In genomic region chr1:182951298-182951697, GRCm38 (mm10) we compare ENCODE assay signal across 10 mouse cellular contexts. TPM values are rescaled to one million over a fixed set of nuclear protein-coding genes. Genes with fewer than 3 reads are reported as not detected.
DNase-seq lines count a peak whose midpoint lies in the region; ATAC-seq and TF ChIP-seq lines count a peak whose summit lies in the region.
"Had no signal": no experiment of that assay in that cellular context is flagged by ENCODE, and none has a peak within 500 bp of the region (broad histone marks: within the 10 kb centered on the region; RNA-seq: fewer than 3 reads in every experiment).

No protein-coding gene starts in this region.

- peak; percentile 25; the same call in 1 of the 2 replicates for ATAC-seq in hindbrain, postnatal 0 days
- no peak for ATAC-seq in hindbrain, embryonic 16.5 days
- no peak for ATAC-seq in neural tube, embryonic 15.5 days (ENCODE audit: low FRiP score)

- peaks cover 8% of the 10 kb centered on the region; the same call in 1 of the 2 replicates for H3K4me1 ChIP-seq in hindbrain, postnatal 0 days (ENCODE audit: insufficient read depth, low read length)
- H3K4me1 ChIP-seq in hindbrain, embryonic 16.5 days (ENCODE audit: control insufficient read depth, insufficient read depth, low read depth, low read length) = peaks cover 8% of the 10 kb centered on the region; the same call in 1 of the 2 replicates
- H3K4me1 ChIP-seq in megakaryocyte, embryonic 14.5 days = peaks cover 18% of the 10 kb centered on the region
- H3K4me1 ChIP-seq in neural tube, embryonic 15.5 days = peaks cover 17% of the 10 kb centered on the region

- no peaks in the 10 kb centered on the region for H3K36me3 ChIP-seq in hindbrain, postnatal 0 days (ENCODE audit: insufficient read depth, low read length)
- H3K36me3 ChIP-seq in hindbrain, embryonic 16.5 days (ENCODE audit: control insufficient read depth, insufficient read depth, low read length) = no peaks in the 10 kb centered on the region
- no peaks in the 10 kb centered on the region for H3K36me3 ChIP-seq in megakaryocyte, embryonic 14.5 days (replicated peaks; ENCODE audit: low read length)
- no peaks in the 10 kb centered on the region for H3K36me3 ChIP-seq in neural tube, embryonic 15.5 days
- H3K36me3 ChIP-seq: limb, embryonic 13.5 days had no signal

- WGBS in hindbrain, postnatal 0 days = 55% methylated on average over 9 of the region's 9 CpGs
- WGBS in hindbrain, embryonic 16.5 days = 63% methylated on average over 9 of the region's 9 CpGs
- WGBS in neural tube, embryonic 15.5 days = 72% methylated on average over 9 of the region's 9 CpGs

- no peaks in the 10 kb centered on the region for H3K9me3 ChIP-seq in hindbrain, postnatal 0 days (ENCODE audit: low read length)
- no peaks in the 10 kb centered on the region for H3K9me3 ChIP-seq in hindbrain, embryonic 16.5 days (ENCODE audit: control insufficient read depth, low read length)
- H3K9me3 ChIP-seq in megakaryocyte, embryonic 14.5 days = 0 out of 2 replicates have a peak, but pooled peaks cover 5% of the 10 kb centered on the region
- no peaks in the 10 kb centered on the region for H3K9me3 ChIP-seq in neural tube, embryonic 15.5 days (replicated peaks)
- H3K9me3 ChIP-seq: limb, embryonic 13.5 days had no signal

- no peak for TF ChIP-seq CTCF in hindbrain, postnatal 0 days (IDR thresholded peaks at IDR 0.05; ENCODE audit: low read depth)

- no peaks in the 10 kb centered on the region for H3K27me3 ChIP-seq in hindbrain, postnatal 0 days (ENCODE audit: insufficient read depth, low read length)
- H3K27me3 ChIP-seq in hindbrain, embryonic 16.5 days (replicated peaks; ENCODE audit: control insufficient read depth, insufficient read depth, low read length) = 0 out of 2 replicates have a peak, but pooled peaks cover 3% of the 10 kb centered on the region
- H3K27me3 ChIP-seq in megakaryocyte, embryonic 14.5 days (replicated peaks) = peaks cover 49% of the 10 kb centered on the region
- H3K27me3 ChIP-seq in neural tube, embryonic 15.5 days (replicated peaks) = no peaks in the 10 kb centered on the region

- DNase-seq in hindbrain, postnatal 0 days (ENCODE audit: low spot score) = no peak
- DNase-seq in brain, adult 2 months (ENCODE audit: low read depth, low spot score) = peak; percentile 93
- DNase-seq in heart, postnatal 4 days = peak; percentile 58
- no peak for DNase-seq in spleen, postnatal 36 days (ENCODE audit: low spot score in 2 of 2)
- DNase-seq in c-Kit-positive CD71-positive TER-119-positive erythroid progenitor cells, embryonic 14.5 days (ENCODE audit: low spot score) = no peak

- no peak overlapping the region for H3K27ac ChIP-seq in hindbrain, postnatal 0 days
- no peak overlapping the region for H3K27ac ChIP-seq in hindbrain, embryonic 16.5 days (ENCODE audit: low read depth, low read length)
- H3K27ac ChIP-seq in neural tube, embryonic 15.5 days (replicated peaks) = no peak overlapping the region
- H3K27ac ChIP-seq: limb, embryonic 13.5 days had no signal

- H3K9ac ChIP-seq in hindbrain, postnatal 0 days (replicated peaks; ENCODE audit: low read length) = no peak overlapping the region
- no peak overlapping the region for H3K9ac ChIP-seq in hindbrain, embryonic 16.5 days (ENCODE audit: low read depth, low read length)
- H3K9ac ChIP-seq in neural tube, embryonic 15.5 days (replicated peaks) = no peak overlapping the region
- H3K9ac ChIP-seq: limb, embryonic 13.5 days had no signal

- H3K4me3 ChIP-seq in hindbrain, postnatal 0 days (ENCODE audit: low read length) = no peak overlapping the region
- no peak overlapping the region for H3K4me3 ChIP-seq in hindbrain, embryonic 16.5 days (ENCODE audit: low read length)
- H3K4me3 ChIP-seq in megakaryocyte, embryonic 14.5 days (replicated peaks) = peak overlapping the region; percentile 8
- H3K4me3 ChIP-seq in neural tube, embryonic 15.5 days (replicated peaks) = no peak overlapping the region
- H3K4me3 ChIP-seq: limb, embryonic 13.5 days had no signal

- no peak overlapping the region for H3K4me2 ChIP-seq in hindbrain, postnatal 0 days (ENCODE audit: low read depth, low read length)
- H3K4me2 ChIP-seq in hindbrain, embryonic 16.5 days (ENCODE audit: low read length) = no peak overlapping the region
- no peak overlapping the region for H3K4me2 ChIP-seq in neural tube, embryonic 15.5 days
- H3K4me2 ChIP-seq: limb, embryonic 13.5 days had no signal

RNA-seq across cellular contexts. Expression of gene Tlr5, which starts 3.3 kb away (rescaled TPM):
- 0.47 and 1.4 TPM in 2 replicates for total RNA-seq in hindbrain, postnatal 0 days (2014; rRNA removed)
- 0.30 and 0.55 TPM in 2 replicates for polyA plus RNA-seq in hindbrain, postnatal 0 days (2015; fragmentation: Nextera tagmentation; extraction: Ambion mirVana)
- polyA plus RNA-seq in hindbrain, embryonic 16.5 days (2015; fragmentation: Nextera tagmentation; extraction: Ambion mirVana) = 0.19 and 0.60 TPM in 2 replicates
- 1 to 10 TPM; 1.9 to 2.0 TPM for total RNA-seq in heart, postnatal 4 days (2021)
- polyA plus RNA-seq in megakaryocyte, embryonic 14.5 days (2012; ENCODE audit: insufficient read depth, low replicate concordance) = 0.58 TPM in 1 of 2 replicates, not detected in the other
- 0.36 and 0.61 TPM in 2 replicates for polyA plus RNA-seq in neural tube, embryonic 15.5 days (2015; fragmentation: Nextera tagmentation; extraction: Ambion mirVana)
- total RNA-seq: CH12.LX had no signal

Comparison
In these comparisons a context has a peak if more than half of its experiments do, and no peak if none do; other contexts are left out.
1. DNase-seq: peak in brain, adult 2 months (single experiment) and heart, postnatal 4 days (single experiment); none in hindbrain, postnatal 0 days (single experiment), spleen, postnatal 36 days (0 of 2) and c-Kit-positive CD71-positive TER-119-positive erythroid progenitor cells, embryonic 14.5 days (single experiment).